Mouse (Mus musculus): ENCODE results near the gene Gm20807. TPM values are rescaled to one million over a fixed set of nuclear protein-coding genes. Genes with fewer than 3 reads are reported as not detected.
"Not testable (repeated sequence)": the region's sequence is repeated elsewhere in the genome, so short reads cannot be mapped to it uniquely, and the experiment has no call there.

Gene Gm20807
- polyA plus RNA-seq (2015; fragmentation: Nextera tagmentation; extraction: Ambion mirVana): not detected in 2 replicates

GRCm38 (mm10) chrY:13042591-13042990, at the start of gene Gm20807:
TSS of gene Gm20807 (plus strand) at chrY:13042891.
- not testable (repeated sequence) for DNase-seq (ENCODE audit: low spot score)

Other genes with a start within 250 kb of the Gm20807 start
- gene Gm21891, start 90.6 kb downstream of the Gm20807 start, polyA plus RNA-seq (2015; fragmentation: Nextera tagmentation; extraction: Ambion mirVana): not detected in 2 replicates
- gene Gm21425, start 119.1 kb downstream of the Gm20807 start, polyA plus RNA-seq (2015; fragmentation: Nextera tagmentation; extraction: Ambion mirVana): not detected in 2 replicates
- not detected in 2 replicates for gene Gm21828, start 181.0 kb downstream of the Gm20807 start, polyA plus RNA-seq (2015; fragmentation: Nextera tagmentation; extraction: Ambion mirVana)
- gene Gm21440, start 209.5 kb downstream of the Gm20807 start, polyA plus RNA-seq (2015; fragmentation: Nextera tagmentation; extraction: Ambion mirVana): not detected in 2 replicates
- not detected in 2 replicates for gene Gm21454, start 209.6 kb downstream of the Gm20807 start, polyA plus RNA-seq (2015; fragmentation: Nextera tagmentation; extraction: Ambion mirVana)

Data from thymus, postnatal 0 days (tissue).